Mouse (Mus musculus): ENCODE measurements at regions not wholly inside any gene's neighbourhood (a gene's known extent, or its start where the extent isn't known, plus 50 kb on each side); places are given as distances from the start of the nearest gene placed in this dataset.

DNA sequence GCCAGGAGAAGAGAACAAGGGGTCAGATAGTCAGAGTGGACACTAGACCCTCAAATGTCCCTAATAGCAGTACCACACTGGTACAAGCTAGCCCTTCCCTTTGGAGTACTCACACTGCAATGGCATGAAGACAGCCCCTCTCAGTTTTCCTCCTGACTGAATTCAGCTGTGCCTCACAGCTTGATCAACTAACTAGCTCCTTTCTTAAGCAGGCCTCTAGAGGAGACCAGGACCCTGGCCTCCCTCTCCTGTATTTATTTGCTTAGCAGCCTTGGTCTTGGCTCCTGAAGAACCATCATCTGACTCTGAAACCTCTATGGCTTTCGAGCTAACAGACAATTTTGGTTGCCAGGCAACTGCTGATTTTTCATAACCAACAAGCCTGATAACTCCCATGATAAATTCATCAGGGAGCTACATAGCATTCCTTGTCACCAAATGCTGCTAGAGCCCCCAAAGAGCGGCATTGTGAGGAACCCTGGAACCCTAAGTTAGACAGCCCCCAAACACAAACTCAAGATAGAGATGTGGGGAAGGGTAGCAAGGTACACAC lies 440.4 kb upstream of the Zdhhc25 start:
- no peak overlapping the region for H3K27ac ChIP-seq (replicated peaks; ENCODE audit: low read depth, low read length)
- H3K4me1 ChIP-seq (ENCODE audit: control insufficient read depth, insufficient read depth, low read length): no peaks in the 10 kb centered on the region
- no peak for DNase-seq (ENCODE audit: low spot score)
- no peak overlapping the region for H3K4me2 ChIP-seq (ENCODE audit: low read depth, low read length)
- H3K9me3 ChIP-seq (replicated peaks; ENCODE audit: control insufficient read depth, low read length): no peaks in the 10 kb centered on the region
- H3K4me3 ChIP-seq (ENCODE audit: low read depth, low read length): no peak overlapping the region
- no peaks in the 10 kb centered on the region for H3K36me3 ChIP-seq (replicated peaks; ENCODE audit: control insufficient read depth, insufficient read depth, low read depth, low read length)
- ATAC-seq (replicated peaks; ENCODE audit: insufficient number of reproducible peaks, low FRiP score, low TSS enrichment, low read depth): no peak
- H3K27me3 ChIP-seq (ENCODE audit: control insufficient read depth, insufficient read depth, low read length): no peaks in the 10 kb centered on the region
- WGBS: 70% methylated on average over 2 of the region's 2 CpGs
- no peak overlapping the region for H3K9ac ChIP-seq (replicated peaks; ENCODE audit: low read length)

DNA sequence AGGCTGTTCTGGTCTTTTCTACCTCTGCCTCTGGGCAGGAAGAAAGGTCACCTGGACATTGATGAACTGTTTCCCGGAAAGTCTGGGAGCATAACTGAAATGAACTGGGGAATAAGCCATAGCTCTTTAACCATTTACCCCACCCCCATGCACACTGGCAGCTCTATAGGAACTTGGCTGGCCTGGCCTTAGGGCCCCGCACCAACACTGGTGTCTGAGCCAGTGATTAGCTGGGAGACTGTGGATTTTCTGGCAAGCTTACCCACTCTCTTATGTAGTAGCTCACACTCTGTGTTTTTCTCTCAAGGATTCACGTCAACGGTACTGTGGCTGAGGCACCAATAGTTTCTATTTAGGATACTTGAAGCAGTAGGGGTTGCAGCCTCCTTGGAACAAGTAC lies 439.8 kb upstream of the Zdhhc25 start:
- WGBS: 85% methylated on average over 4 of the region's 4 CpGs
- ATAC-seq (replicated peaks; ENCODE audit: insufficient number of reproducible peaks, low FRiP score, low TSS enrichment, low read depth): no peak

DNA sequence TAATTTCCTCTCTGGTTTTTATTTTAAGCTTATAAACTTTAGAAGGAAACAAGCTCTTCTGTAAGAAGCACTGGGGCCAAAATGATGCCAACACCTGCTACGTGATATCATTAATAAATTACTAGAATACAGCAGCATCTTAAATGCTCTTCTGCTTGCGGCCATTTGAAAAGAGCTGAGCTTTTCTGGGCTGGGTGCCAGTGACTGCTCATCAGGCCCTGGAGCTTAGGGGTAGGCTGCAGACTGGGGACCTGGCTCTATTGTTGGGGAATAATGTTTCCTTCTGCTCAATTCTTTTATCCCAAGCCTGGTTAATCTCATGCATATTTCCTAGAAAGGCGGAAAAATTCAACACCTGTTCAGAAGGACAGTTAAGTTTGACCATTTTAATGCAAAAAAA lies 436.7 kb upstream of the Zdhhc25 start:
- no peaks in the 10 kb centered on the region for H3K9me3 ChIP-seq (replicated peaks; ENCODE audit: control insufficient read depth, low read length)
- ATAC-seq (replicated peaks; ENCODE audit: insufficient number of reproducible peaks, low FRiP score, low TSS enrichment, low read depth) (no peak), DNase-seq (ENCODE audit: low spot score) (no peak)
- H3K4me2 ChIP-seq (ENCODE audit: low read depth, low read length): no peak overlapping the region
- H3K36me3 ChIP-seq (replicated peaks; ENCODE audit: control insufficient read depth, insufficient read depth, low read depth, low read length): no peaks in the 10 kb centered on the region
- WGBS: 86% methylated on average over 3 of the region's 3 CpGs
- H3K4me1 ChIP-seq (ENCODE audit: control insufficient read depth, insufficient read depth, low read length): no peaks in the 10 kb centered on the region
- H3K4me3 ChIP-seq (ENCODE audit: low read depth, low read length): no peak overlapping the region
- no peak overlapping the region for H3K9ac ChIP-seq (replicated peaks; ENCODE audit: low read length)
- no peak overlapping the region for H3K27ac ChIP-seq (replicated peaks; ENCODE audit: low read depth, low read length)
- no peaks in the 10 kb centered on the region for H3K27me3 ChIP-seq (ENCODE audit: control insufficient read depth, insufficient read depth, low read length)

More for the DNA sequence above, 439.8 kb upstream of the Zdhhc25 start:
- Histone ChIP-seq H3K36me3 (replicated peaks; ENCODE audit: control insufficient read depth, insufficient read depth, low read depth, low read length) (no peaks in the 10 kb centered on the region), H3K27ac (replicated peaks; ENCODE audit: low read depth, low read length) (no peak overlapping the region), H3K27me3 (ENCODE audit: control insufficient read depth, insufficient read depth, low read length) (no peaks in the 10 kb centered on the region), H3K4me3 (ENCODE audit: low read depth, low read length) (no peak overlapping the region), H3K4me2 (ENCODE audit: low read depth, low read length) (no peak overlapping the region), H3K9me3 (replicated peaks; ENCODE audit: control insufficient read depth, low read length) (no peaks in the 10 kb centered on the region), H3K4me1 (ENCODE audit: control insufficient read depth, insufficient read depth, low read length) (no peaks in the 10 kb centered on the region), H3K9ac (replicated peaks; ENCODE audit: low read length) (no peak overlapping the region)
- no peak for DNase-seq (ENCODE audit: low spot score)

DNA sequence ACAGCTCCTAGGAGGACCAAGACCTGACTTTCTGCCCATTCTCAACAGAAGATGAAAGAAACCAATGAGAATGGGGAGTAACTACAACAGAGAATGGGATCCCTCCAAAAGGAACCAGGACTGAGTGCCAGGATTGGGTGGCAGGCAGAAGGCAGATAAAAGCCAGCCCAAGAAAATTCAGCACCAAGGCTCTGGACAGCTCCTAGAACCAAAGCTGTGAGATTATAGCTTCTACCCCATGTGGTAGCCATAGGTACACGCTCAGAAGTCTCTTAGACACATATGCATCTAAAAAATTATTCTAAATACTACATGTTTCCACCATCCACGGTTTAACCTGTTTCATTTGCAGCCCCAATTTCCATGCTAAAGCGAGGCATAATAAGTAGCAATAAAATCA lies 425.8 kb upstream of the Zdhhc25 start:
- H3K4me3 ChIP-seq (ENCODE audit: low read depth, low read length): no peak overlapping the region
- H3K27ac ChIP-seq (replicated peaks; ENCODE audit: low read depth, low read length): no peak overlapping the region
- WGBS: 38% methylated on average over 3 of the region's 3 CpGs
- H3K9me3 ChIP-seq (replicated peaks; ENCODE audit: control insufficient read depth, low read length): no peaks in the 10 kb centered on the region
- no peaks in the 10 kb centered on the region for H3K36me3 ChIP-seq (replicated peaks; ENCODE audit: control insufficient read depth, insufficient read depth, low read depth, low read length)
- no peaks in the 10 kb centered on the region for H3K4me1 ChIP-seq (ENCODE audit: control insufficient read depth, insufficient read depth, low read length)
- H3K9ac ChIP-seq (replicated peaks; ENCODE audit: low read length): no peak overlapping the region
- no peaks in the 10 kb centered on the region for H3K27me3 ChIP-seq (ENCODE audit: control insufficient read depth, insufficient read depth, low read length)
- ATAC-seq (replicated peaks; ENCODE audit: insufficient number of reproducible peaks, low FRiP score, low TSS enrichment, low read depth): no peak
- DNase-seq (ENCODE audit: low spot score): peak; percentile 86
- H3K4me2 ChIP-seq (ENCODE audit: low read depth, low read length): no peak overlapping the region

DNA sequence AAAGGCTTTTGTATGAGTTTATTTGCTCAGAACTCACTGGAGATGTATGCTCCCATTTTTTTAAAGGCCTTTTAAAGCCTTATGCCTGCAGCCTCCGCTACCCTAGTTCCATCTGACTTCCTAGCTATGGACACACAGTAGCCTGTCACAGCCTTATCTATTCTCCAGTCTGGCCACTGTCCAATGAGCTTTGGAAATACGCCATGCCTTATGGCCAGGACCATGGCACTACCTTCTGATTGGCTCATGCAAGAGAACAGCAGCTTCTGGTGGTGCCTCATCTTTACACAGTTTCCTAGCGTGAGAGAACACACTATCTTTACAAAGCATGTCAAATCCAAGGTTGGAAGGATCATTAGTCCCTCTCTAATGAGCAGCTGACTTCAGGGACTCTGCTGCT lies 424.1 kb upstream of the Zdhhc25 start:
- H3K4me3 ChIP-seq (ENCODE audit: low read depth, low read length): no peak overlapping the region
- WGBS: 73% methylated on average over 3 of the region's 3 CpGs
- H3K36me3 ChIP-seq (replicated peaks; ENCODE audit: control insufficient read depth, insufficient read depth, low read depth, low read length): no peaks in the 10 kb centered on the region
- DNase-seq (ENCODE audit: low spot score) (no peak), ATAC-seq (replicated peaks; ENCODE audit: insufficient number of reproducible peaks, low FRiP score, low TSS enrichment, low read depth) (no peak)
- no peak overlapping the region for H3K27ac ChIP-seq (replicated peaks; ENCODE audit: low read depth, low read length)
- no peaks in the 10 kb centered on the region for H3K4me1 ChIP-seq (ENCODE audit: control insufficient read depth, insufficient read depth, low read length)
- H3K9ac ChIP-seq (replicated peaks; ENCODE audit: low read length): no peak overlapping the region
- no peaks in the 10 kb centered on the region for H3K9me3 ChIP-seq (replicated peaks; ENCODE audit: control insufficient read depth, low read length)
- H3K4me2 ChIP-seq (ENCODE audit: low read depth, low read length): no peak overlapping the region
- no peaks in the 10 kb centered on the region for H3K27me3 ChIP-seq (ENCODE audit: control insufficient read depth, insufficient read depth, low read length)

DNA sequence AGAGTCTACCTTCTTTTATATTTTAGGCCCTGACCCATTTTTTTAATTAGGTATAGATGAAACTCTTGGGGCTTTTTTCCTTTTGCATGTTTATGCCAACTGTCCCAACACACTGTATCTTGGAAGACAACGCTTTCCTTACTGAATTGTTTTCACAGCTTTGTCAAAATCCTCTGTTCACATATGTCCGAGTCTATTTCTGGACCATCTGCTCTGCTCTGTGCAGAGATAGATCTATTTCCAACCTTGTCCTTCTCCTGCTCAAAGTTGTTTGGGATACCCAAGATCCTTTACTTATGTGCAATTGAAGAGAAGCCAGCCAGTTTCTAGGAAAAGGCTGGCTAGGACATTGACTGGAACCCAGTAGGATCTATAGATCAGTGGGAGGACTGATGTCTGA lies 403.6 kb upstream of the Zdhhc25 start:
- no peaks in the 10 kb centered on the region for H3K9me3 ChIP-seq (replicated peaks; ENCODE audit: control insufficient read depth, low read length)
- H3K4me2 ChIP-seq (ENCODE audit: low read depth, low read length): no peak overlapping the region
- H3K9ac ChIP-seq (replicated peaks; ENCODE audit: low read length): no peak overlapping the region
- no peak overlapping the region for H3K27ac ChIP-seq (replicated peaks; ENCODE audit: low read depth, low read length)
- no peaks in the 10 kb centered on the region for H3K4me1 ChIP-seq (ENCODE audit: control insufficient read depth, insufficient read depth, low read length)
- no peaks in the 10 kb centered on the region for H3K36me3 ChIP-seq (replicated peaks; ENCODE audit: control insufficient read depth, insufficient read depth, low read depth, low read length)
- no peaks in the 10 kb centered on the region for H3K27me3 ChIP-seq (ENCODE audit: control insufficient read depth, insufficient read depth, low read length)
- DNase-seq (ENCODE audit: low spot score) (no peak), ATAC-seq (replicated peaks; ENCODE audit: insufficient number of reproducible peaks, low FRiP score, low TSS enrichment, low read depth) (no peak)
- WGBS: 85% methylated on average over 2 of the region's 2 CpGs
- no peak overlapping the region for H3K4me3 ChIP-seq (ENCODE audit: low read depth, low read length)

DNA sequence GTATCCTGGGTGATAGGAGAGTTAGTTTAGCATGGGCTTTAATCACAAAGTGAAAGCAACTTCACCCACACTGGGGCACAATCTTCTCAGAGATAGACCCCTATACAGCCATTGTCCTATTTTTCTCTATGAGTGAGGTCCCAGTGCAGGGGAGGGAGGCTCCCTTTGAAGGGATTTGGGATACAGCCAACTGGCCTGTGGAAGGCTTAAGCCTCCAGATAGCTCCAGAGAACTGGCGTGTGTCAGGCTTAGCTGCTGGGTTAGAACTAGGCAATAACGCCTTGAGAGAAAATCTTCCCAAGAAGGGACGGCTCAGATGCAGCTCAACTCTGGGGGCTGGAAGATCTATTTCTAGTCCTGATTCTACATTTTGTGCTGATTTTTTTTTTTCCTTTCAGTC lies 397.4 kb upstream of the Zdhhc25 start:
- Histone ChIP-seq H3K4me1 (ENCODE audit: control insufficient read depth, insufficient read depth, low read length) (no peaks in the 10 kb centered on the region), H3K27me3 (ENCODE audit: control insufficient read depth, insufficient read depth, low read length) (no peaks in the 10 kb centered on the region), H3K36me3 (replicated peaks; ENCODE audit: control insufficient read depth, insufficient read depth, low read depth, low read length) (no peaks in the 10 kb centered on the region), H3K4me3 (ENCODE audit: low read depth, low read length) (no peak overlapping the region), H3K9ac (replicated peaks; ENCODE audit: low read length) (no peak overlapping the region), H3K4me2 (ENCODE audit: low read depth, low read length) (no peak overlapping the region), H3K9me3 (replicated peaks; ENCODE audit: control insufficient read depth, low read length) (no peaks in the 10 kb centered on the region), H3K27ac (replicated peaks; ENCODE audit: low read depth, low read length) (no peak overlapping the region)
- DNase-seq (ENCODE audit: low spot score): no peak
- no peak for ATAC-seq (replicated peaks; ENCODE audit: insufficient number of reproducible peaks, low FRiP score, low TSS enrichment, low read depth)
- WGBS: 64% methylated on average over 3 of the region's 3 CpGs

DNA sequence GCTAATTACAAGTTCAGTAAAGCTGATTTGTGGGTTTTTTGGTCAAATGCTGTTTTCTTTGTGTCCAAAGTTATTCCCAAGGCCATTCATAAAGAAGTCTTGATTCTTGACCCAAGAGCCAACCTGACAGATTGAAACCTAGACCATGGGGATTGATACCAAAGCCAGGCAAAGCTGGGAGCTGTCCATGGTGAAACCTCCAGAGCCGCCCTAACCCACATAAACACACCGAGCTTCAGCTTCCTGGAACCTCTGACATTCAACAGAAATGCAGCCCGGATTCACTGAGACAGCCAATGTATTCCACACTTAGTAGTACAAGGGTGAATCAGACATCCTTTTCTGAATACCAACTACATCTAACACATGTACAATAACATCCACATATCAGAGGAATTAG lies 386.7 kb upstream of the Zdhhc25 start:
- WGBS: 37% methylated on average over 3 of the region's 3 CpGs
- no peaks in the 10 kb centered on the region for H3K9me3 ChIP-seq (replicated peaks; ENCODE audit: control insufficient read depth, low read length)
- H3K9ac ChIP-seq (replicated peaks; ENCODE audit: low read length): no peak overlapping the region
- no peak overlapping the region for H3K27ac ChIP-seq (replicated peaks; ENCODE audit: low read depth, low read length)
- H3K36me3 ChIP-seq (replicated peaks; ENCODE audit: control insufficient read depth, insufficient read depth, low read depth, low read length): no peaks in the 10 kb centered on the region
- no peak overlapping the region for H3K4me2 ChIP-seq (ENCODE audit: low read depth, low read length)
- H3K4me1 ChIP-seq (ENCODE audit: control insufficient read depth, insufficient read depth, low read length): no peaks in the 10 kb centered on the region
- H3K4me3 ChIP-seq (ENCODE audit: low read depth, low read length): no peak overlapping the region
- no peak for ATAC-seq (replicated peaks; ENCODE audit: insufficient number of reproducible peaks, low FRiP score, low TSS enrichment, low read depth)
- peak; percentile 63 for DNase-seq (ENCODE audit: low spot score)
- H3K27me3 ChIP-seq (ENCODE audit: control insufficient read depth, insufficient read depth, low read length): no peaks in the 10 kb centered on the region

Measured in embryonic facial prominence, embryonic 11.5 days (tissue).